Mouse (Mus musculus) intestine, embryonic 16.5 days (tissue): Measurements from ENCODE around the gene Bcl11a. TPM values are rescaled to one million over a fixed set of nuclear protein-coding genes. Genes with fewer than 3 reads are reported as not detected.

Source experiments
- ATAC-seq: fragments of 200-750 bp; cut with Nextera tagmentation; 2 replicates; pipeline ENCODE4 v1.8.0; 2017; ENCODE audit warnings: moderate TSS enrichment, moderate library complexity
- H3K27ac ChIP-seq: fragments of 300-500 bp; sonication (generic); 2 replicates; pipeline ENCODE4 v1.5.1; 2014; ENCODE audit warnings: mild to moderate bottlenecking, low read length
- H3K27me3 ChIP-seq: fragments of 300-500 bp; sonication (generic); replicated peaks from 2 replicates; pipeline ENCODE4 v1.6.1; 2014; ENCODE audit warnings: low read length, control low read depth, mixed read lengths; ENCODE audit not compliant: control insufficient read depth, insufficient read depth
- H3K36me3 ChIP-seq: fragments of 300-500 bp; sonication (generic); 2 replicates; pipeline ENCODE4 v1.6.1; 2014; ENCODE audit warnings: low read length, control low read depth; ENCODE audit not compliant: control insufficient read depth, insufficient read depth
- H3K4me1 ChIP-seq: fragments of 300-500 bp; sonication (generic); 2 replicates; pipeline ENCODE4 v1.6.1; 2014; ENCODE audit warnings: low read length, control low read depth, mixed read lengths; ENCODE audit not compliant: control insufficient read depth, insufficient read depth
- H3K4me2 ChIP-seq: fragments of 300-500 bp; sonication (generic); 2 replicates; pipeline ENCODE4 v1.6.1; 2014; ENCODE audit warnings: low read depth, low read length, control low read depth
- H3K4me3 ChIP-seq: fragments of 300-500 bp; sonication (generic); 2 replicates; pipeline ENCODE4 v1.5.1; 2014; ENCODE audit warnings: mild to moderate bottlenecking, low read length
- H3K9ac ChIP-seq: fragments of 300-500 bp; sonication (generic); 2 replicates; pipeline ENCODE4 v1.6.1; 2014; ENCODE audit warnings: low read depth, low read length
- H3K9me3 ChIP-seq: fragments of 300-500 bp; sonication (generic); 2 replicates; pipeline ENCODE4 v1.6.1; 2016; ENCODE audit warnings: low read length, control low read depth; ENCODE audit not compliant: control insufficient read depth
- WGBS: fragments of 180-500 bp; shearing (Covaris S2); extraction: QIAGEN DNeasy Blood & Tissue Kit; methylation state at CpG from one replicate; pipeline ENCODE4 v1.1.7; 2014; 5-methylcytosine and 5-hydroxymethylcytosine counted together
- polyA plus RNA-seq: library from polyadenylated mRNA; unstranded; fragments of >200 nt; fragmentation: Nextera tagmentation; extraction: Ambion mirVana; gene quantifications from 2 replicates; pipeline ENCODE4 v1.2.1, GENCODE M21; 2015

Gene Bcl11a
- polyA plus RNA-seq, 1 experiment from 2014 or later, result 14.8 TPM

- no peaks in the 10 kb centered on the region for H3K36me3 ChIP-seq
- H3K4me2 ChIP-seq, result no peak overlapping the region
- peaks cover 24% of the 10 kb centered on the region for H3K4me1 ChIP-seq
- H3K9ac ChIP-seq, result no peak overlapping the region
- H3K27me3 ChIP-seq, result no peaks in the 10 kb centered on the region
- H3K4me3 ChIP-seq, result no peak overlapping the region
- no peak overlapping the region; the same call in 1 of the 2 replicates for H3K27ac ChIP-seq
- ATAC-seq, result no peak
- WGBS, result 81% methylated on average over 3 of the region's 3 CpGs
- no peaks in the 10 kb centered on the region for H3K9me3 ChIP-seq
Measured at GRCm38 (mm10) chr11:24148545-24148944, 70.7 kb downstream of the Bcl11a start.

- no peak overlapping the region for H3K4me3 ChIP-seq
- H3K27me3 ChIP-seq, result no peaks in the 10 kb centered on the region
- 73% methylated on average over 9 of the region's 9 CpGs for WGBS
- H3K27ac ChIP-seq, result no peak overlapping the region
- ATAC-seq, result no peak
- no peak overlapping the region for H3K9ac ChIP-seq
- H3K4me1 ChIP-seq, result peaks cover 24% of the 10 kb centered on the region
- H3K4me2 ChIP-seq, result no peak overlapping the region
- H3K36me3 ChIP-seq, result no peaks in the 10 kb centered on the region
- no peaks in the 10 kb centered on the region for H3K9me3 ChIP-seq
Measured at GRCm38 (mm10) chr11:24149462-24150220, 71.8 kb downstream of the Bcl11a start.

- WGBS, result 87% methylated on average over 7 of the region's 7 CpGs
- no peaks in the 10 kb centered on the region for H3K9me3 ChIP-seq
Measured at GRCm38 (mm10) chr11:24152076-24152784, 74.4 kb downstream of the Bcl11a start.

GRCm38 (mm10) chr11:24153049-24153448 lies 75.2 kb downstream of the Bcl11a start:
- 53% methylated on average over 10 of the region's 10 CpGs for WGBS
- peak; percentile 51 for ATAC-seq

More at GRCm38 (mm10) chr11:24152076-24152784, 74.4 kb downstream of the Bcl11a start:
- Histone ChIP-seq H3K9ac (no peak overlapping the region), H3K27ac (no peak overlapping the region), H3K4me2 (no peak overlapping the region), H3K27me3 (no peaks in the 10 kb centered on the region), H3K36me3 (no peaks in the 10 kb centered on the region), H3K4me3 (no peak overlapping the region), H3K4me1 (peaks cover 12% of the 10 kb centered on the region)
- no peak for ATAC-seq

GRCm38 (mm10) chr11:24158026-24158425 lies 80.2 kb downstream of the Bcl11a start:
- no peak overlapping the region for H3K27ac ChIP-seq
- H3K4me2 ChIP-seq, result no peak overlapping the region
- H3K9ac ChIP-seq, result no peak overlapping the region
- H3K4me3 ChIP-seq, result no peak overlapping the region
- 52% methylated on average over 9 of the region's 9 CpGs for WGBS
- H3K9me3 ChIP-seq, result no peaks in the 10 kb centered on the region
- no peaks in the 10 kb centered on the region; the same call in 1 of the 2 replicates for H3K4me1 ChIP-seq
- no peaks in the 10 kb centered on the region for H3K36me3 ChIP-seq
- ATAC-seq, result no peak
- H3K27me3 ChIP-seq, result no peaks in the 10 kb centered on the region

More at GRCm38 (mm10) chr11:24153049-24153448, 75.2 kb downstream of the Bcl11a start:
- H3K4me3 ChIP-seq, result no peak overlapping the region
- no peak overlapping the region for H3K9ac ChIP-seq
- no peaks in the 10 kb centered on the region for H3K36me3 ChIP-seq
- H3K27me3 ChIP-seq, result no peaks in the 10 kb centered on the region
- H3K27ac ChIP-seq, result no peak overlapping the region
- no peaks in the 10 kb centered on the region for H3K9me3 ChIP-seq
- H3K4me2 ChIP-seq, result no peak overlapping the region
- H3K4me1 ChIP-seq, result peaks cover 3% of the 10 kb centered on the region; the same call in 1 of the 2 replicates

GRCm38 (mm10) chr11:24159656-24160055 lies 81.8 kb downstream of the Bcl11a start:
- H3K27ac ChIP-seq, result no peak overlapping the region
- no peak overlapping the region for H3K9ac ChIP-seq
- 85% methylated on average over 2 of the region's 2 CpGs for WGBS
- H3K4me1 ChIP-seq, result no peaks in the 10 kb centered on the region; the same call in 1 of the 2 replicates
- H3K36me3 ChIP-seq, result peaks cover 10% of the 10 kb centered on the region; the same call in 1 of the 2 replicates
- H3K4me2 ChIP-seq, result no peak overlapping the region
- no peak overlapping the region for H3K4me3 ChIP-seq
- H3K27me3 ChIP-seq, result no peaks in the 10 kb centered on the region
- ATAC-seq, result no peak
- no peaks in the 10 kb centered on the region for H3K9me3 ChIP-seq

- no peak overlapping the region for H3K4me2 ChIP-seq
- H3K27me3 ChIP-seq, result no peaks in the 10 kb centered on the region
- no peaks in the 10 kb centered on the region; the same call in 1 of the 2 replicates for H3K4me1 ChIP-seq
- ATAC-seq, result no peak
- H3K9ac ChIP-seq, result no peak overlapping the region
- 65% methylated on average over 2 of the region's 2 CpGs for WGBS
- H3K4me3 ChIP-seq, result no peak overlapping the region
- H3K36me3 ChIP-seq, result peaks cover 10% of the 10 kb centered on the region; the same call in 1 of the 2 replicates
- H3K9me3 ChIP-seq, result no peaks in the 10 kb centered on the region
- no peak overlapping the region for H3K27ac ChIP-seq
Measured at GRCm38 (mm10) chr11:24161458-24161857, 83.6 kb downstream of the Bcl11a start.

GRCm38 (mm10) chr11:24162056-24162455 lies 84.2 kb downstream of the Bcl11a start:
- 44% methylated on average over 7 of the region's 7 CpGs for WGBS
- no peak overlapping the region for H3K9ac ChIP-seq
- no peak overlapping the region for H3K4me2 ChIP-seq
- H3K27ac ChIP-seq, result no peak overlapping the region
- no peaks in the 10 kb centered on the region for H3K9me3 ChIP-seq
- H3K27me3 ChIP-seq, result no peaks in the 10 kb centered on the region
- ATAC-seq, result peak; percentile 55
- no peak overlapping the region for H3K4me3 ChIP-seq
- H3K36me3 ChIP-seq, result peaks cover 10% of the 10 kb centered on the region; the same call in 1 of the 2 replicates
- no peaks in the 10 kb centered on the region; the same call in 1 of the 2 replicates for H3K4me1 ChIP-seq

GRCm38 (mm10) chr11:24163072-24163471 lies 85.2 kb downstream of the Bcl11a start:
- ATAC-seq, result no peak
- no peak overlapping the region for H3K4me2 ChIP-seq
- no peaks in the 10 kb centered on the region for H3K9me3 ChIP-seq
- H3K4me3 ChIP-seq, result no peak overlapping the region
- H3K36me3 ChIP-seq, result peaks cover 10% of the 10 kb centered on the region; the same call in 1 of the 2 replicates
- WGBS, result 97% methylated on average over 8 of the region's 8 CpGs
- H3K9ac ChIP-seq, result no peak overlapping the region
- H3K27ac ChIP-seq, result no peak overlapping the region
- H3K4me1 ChIP-seq, result no peaks in the 10 kb centered on the region; the same call in 1 of the 2 replicates
- H3K27me3 ChIP-seq, result no peaks in the 10 kb centered on the region
